ENCODE assay signal across 17 mouse cellular contexts in the genomic region with DNA sequence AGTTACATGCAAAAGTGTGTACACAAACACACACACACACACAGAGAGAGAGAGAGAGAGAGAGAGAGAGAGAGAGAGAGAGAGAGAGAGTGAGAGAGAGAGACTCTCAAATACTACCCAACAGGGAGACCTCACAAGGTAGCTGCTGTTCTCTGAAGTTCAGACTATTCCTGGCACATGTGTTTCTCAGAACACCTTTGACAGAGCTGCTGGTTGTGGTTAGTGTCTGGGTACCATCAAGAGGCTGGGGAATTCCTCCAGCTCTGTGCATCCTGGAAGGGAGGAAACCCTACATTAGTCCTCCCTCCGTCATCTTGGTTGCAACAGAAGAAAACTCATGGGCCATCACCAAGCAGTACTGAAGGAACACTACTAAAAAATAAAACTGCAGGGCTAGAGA. TPM values are rescaled to one million over a fixed set of nuclear protein-coding genes. Genes with fewer than 3 reads are reported as not detected.
DNase-seq lines count a peak whose midpoint lies in the region; ATAC-seq and TF ChIP-seq lines count a peak whose summit lies in the region.
"Had no signal": no experiment of that assay in that cellular context is flagged by ENCODE, and none has a peak within 500 bp of the region (broad histone marks: within the 10 kb centered on the region; RNA-seq: fewer than 3 reads in every experiment).

No protein-coding gene starts in this region.

- no peak overlapping the region for H3K9ac ChIP-seq in forebrain, embryonic 15.5 days (replicated peaks)
- H3K9ac ChIP-seq in hindbrain, embryonic 14.5 days, result no peak overlapping the region
- H3K9ac ChIP-seq: hindbrain, embryonic 13.5 days had no signal

- H3K9me3 ChIP-seq in forebrain, embryonic 10.5 days, result no peaks in the 10 kb centered on the region
- H3K9me3 ChIP-seq in forebrain, embryonic 15.5 days, result no peaks in the 10 kb centered on the region
- no peaks in the 10 kb centered on the region for H3K9me3 ChIP-seq in hindbrain, embryonic 10.5 days
- H3K9me3 ChIP-seq in hindbrain, embryonic 14.5 days (ENCODE audit: control insufficient read depth, low read length), result no peaks in the 10 kb centered on the region
- H3K9me3 ChIP-seq: hindbrain, embryonic 13.5 days had no signal

- no peaks in the 10 kb centered on the region for H3K27me3 ChIP-seq in forebrain, embryonic 10.5 days (ENCODE audit: poor library complexity, severe bottlenecking)
- H3K27me3 ChIP-seq in forebrain, embryonic 15.5 days, result no peaks in the 10 kb centered on the region
- H3K27me3 ChIP-seq in hindbrain, embryonic 10.5 days (ENCODE audit: insufficient read depth, poor library complexity, severe bottlenecking), result no peaks in the 10 kb centered on the region
- H3K27me3 ChIP-seq in hindbrain, embryonic 14.5 days (ENCODE audit: control insufficient read depth, insufficient read depth, low read length), result no peaks in the 10 kb centered on the region
- H3K27me3 ChIP-seq in thymus, adult 2 months (ENCODE audit: control insufficient read depth, insufficient read depth, low read length), result no peaks in the 10 kb centered on the region
- H3K27me3 ChIP-seq: hindbrain, embryonic 13.5 days had no signal

- no peak for TF ChIP-seq CTCF in thymus, adult 2 months (IDR thresholded peaks at IDR 0.05; ENCODE audit: borderline replicate concordance, control insufficient read depth, extremely low read depth, insufficient read depth, low read length, poor library complexity)

- DNase-seq in forebrain, embryonic 10.5 days (ENCODE audit: extremely low spot score, low spot score), result no peak
- DNase-seq in hindbrain, embryonic 10.5 days (ENCODE audit: low spot score), result no peak
- no peak for DNase-seq in hindbrain, embryonic 14.5 days (ENCODE audit: low spot score)
- DNase-seq in thymus, adult 2 months, result peak; percentile 22
- no peak for DNase-seq in thymus, postnatal 10 days (ENCODE audit: low spot score in 2 of 2)
- no peak for DNase-seq in layer of hippocampus, postnatal 10 days (ENCODE audit: low spot score in 2 of 2)
- DNase-seq: adrenal gland, postnatal 25 days; cerebellum, adult 2 months; gastrocnemius, postnatal 36 days; kidney, adult 11 months; liver; lung, adult 2 months had no signal

- no peak for ATAC-seq in forebrain, embryonic 15.5 days (replicated peaks)
- no peak for ATAC-seq in hindbrain, embryonic 14.5 days (ENCODE audit: low FRiP score)
- ATAC-seq in inflammation-experienced regulatory T-cells, adult 6 months, result peak; percentile 88

- H3K4me1 ChIP-seq in forebrain, embryonic 10.5 days, result peaks cover 94% of the 10 kb centered on the region
- H3K4me1 ChIP-seq in forebrain, embryonic 15.5 days, result peaks cover 59% of the 10 kb centered on the region
- H3K4me1 ChIP-seq in hindbrain, embryonic 10.5 days (replicated peaks), result peaks cover 83% of the 10 kb centered on the region
- H3K4me1 ChIP-seq in hindbrain, embryonic 14.5 days (replicated peaks; ENCODE audit: control insufficient read depth, insufficient read depth, low read length), result peaks cover 51% of the 10 kb centered on the region
- peaks cover 32% of the 10 kb centered on the region for H3K4me1 ChIP-seq in thymus, adult 2 months (replicated peaks; ENCODE audit: control insufficient read depth, insufficient read depth, low read length)

- no peak overlapping the region for H3K4me2 ChIP-seq in forebrain, embryonic 15.5 days (replicated peaks)
- H3K4me2 ChIP-seq in hindbrain, embryonic 14.5 days (replicated peaks), result no peak overlapping the region
- H3K4me2 ChIP-seq: hindbrain, embryonic 13.5 days had no signal

- TF ChIP-seq POLR2A in thymus, adult 2 months (IDR thresholded peaks at IDR 0.05; ENCODE audit: control insufficient read depth, extremely low read depth, insufficient read depth, low read length, poor library complexity), result no peak

- H3K27ac ChIP-seq in forebrain, embryonic 10.5 days, result peak overlapping the region; percentile 90
- H3K27ac ChIP-seq in forebrain, embryonic 15.5 days (replicated peaks), result no peak overlapping the region
- peak overlapping the region; percentile 18; the same call in 1 of the 2 replicates for H3K27ac ChIP-seq in hindbrain, embryonic 10.5 days
- H3K27ac ChIP-seq in hindbrain, embryonic 14.5 days, result no peak overlapping the region
- H3K27ac ChIP-seq in thymus, adult 2 months (ENCODE audit: control insufficient read depth, insufficient read depth, low read length), result no peak overlapping the region
- H3K27ac ChIP-seq: kidney, postnatal 0 days had no signal

- peaks cover 8% of the 10 kb centered on the region; the same call in 1 of the 2 replicates for H3K36me3 ChIP-seq in forebrain, embryonic 10.5 days (replicated peaks)
- H3K36me3 ChIP-seq in forebrain, embryonic 15.5 days, result no peaks in the 10 kb centered on the region
- H3K36me3 ChIP-seq in hindbrain, embryonic 10.5 days, result no peaks in the 10 kb centered on the region
- no peaks in the 10 kb centered on the region for H3K36me3 ChIP-seq in hindbrain, embryonic 14.5 days (replicated peaks; ENCODE audit: control insufficient read depth, insufficient read depth)
- no peaks in the 10 kb centered on the region for H3K36me3 ChIP-seq in thymus, adult 2 months (ENCODE audit: control insufficient read depth, insufficient read depth, low read length)
- H3K36me3 ChIP-seq: hindbrain, embryonic 13.5 days had no signal

- no peak overlapping the region for H3K4me3 ChIP-seq in forebrain, embryonic 10.5 days
- H3K4me3 ChIP-seq in forebrain, embryonic 15.5 days, result no peak overlapping the region
- H3K4me3 ChIP-seq in hindbrain, embryonic 10.5 days, result no peak overlapping the region
- no peak overlapping the region for H3K4me3 ChIP-seq in hindbrain, embryonic 14.5 days (replicated peaks; ENCODE audit: low read length)
- no peak overlapping the region for H3K4me3 ChIP-seq in thymus, adult 2 months (ENCODE audit: control insufficient read depth, insufficient read depth, low read length)
- H3K4me3 ChIP-seq: hindbrain, embryonic 13.5 days; myocyte had no signal

- 93% methylated on average over 1 of the region's 1 CpGs for WGBS in forebrain, embryonic 10.5 days
- whole genome bisulfite sequencing in forebrain, embryonic 15.5 days, result 85% methylated on average over 1 of the region's 1 CpGs
- 92% methylated on average over 1 of the region's 1 CpGs for WGBS in hindbrain, embryonic 10.5 days
- 90% methylated on average over 1 of the region's 1 CpGs for WGBS in hindbrain, embryonic 14.5 days
- 38% methylated on average over 1 of the region's 1 CpGs for WGBS in thymus, adult 2 months

RNA-seq across cellular contexts. Expression of a gene that starts 16.9 kb away (rescaled TPM):
- polyA plus RNA-seq in forebrain, embryonic 10.5 days (2016; fragmentation: Nextera tagmentation; extraction: Ambion mirVana), result 41.1 and 41.3 TPM in 2 replicates
- 23.8 and 26.9 TPM in 2 replicates for polyA plus RNA-seq in forebrain, embryonic 15.5 days (2015; fragmentation: Nextera tagmentation; extraction: Ambion mirVana)
- polyA plus RNA-seq in hindbrain, embryonic 10.5 days (2016; fragmentation: Nextera tagmentation; extraction: Ambion mirVana), result 47.0 and 51.1 TPM in 2 replicates
- 22.5 and 23.7 TPM in 2 replicates for polyA plus RNA-seq in hindbrain, embryonic 14.5 days (2014; fragmentation: Nextera tagmentation; extraction: Ambion mirVana)
- 67.2 and 69.6 TPM in 2 replicates for polyA plus RNA-seq in thymus, adult 2 months (2012; rRNA removed)
- 10 to 100 TPM in 1 of 3 experiments, 1 to 10 TPM in 2; 9.0 to 11.8 (median 9.8) TPM for polyA plus RNA-seq in inflammation-experienced regulatory T-cells, adult 6 months (2017; shearing (Covaris generic))
- 10 to 100 TPM; 31.2 to 34.0 TPM for total RNA-seq in layer of hippocampus, postnatal 10 days (2021)

RNA-seq across cellular contexts. Expression of a gene that starts 57.5 kb away (rescaled TPM):
- polyA plus RNA-seq in forebrain, embryonic 10.5 days (2016; fragmentation: Nextera tagmentation; extraction: Ambion mirVana), result 13.3 and 15.5 TPM in 2 replicates
- polyA plus RNA-seq in forebrain, embryonic 15.5 days (2015; fragmentation: Nextera tagmentation; extraction: Ambion mirVana), result 17.9 and 20.8 TPM in 2 replicates
- 11.2 and 12.1 TPM in 2 replicates for polyA plus RNA-seq in hindbrain, embryonic 10.5 days (2016; fragmentation: Nextera tagmentation; extraction: Ambion mirVana)
- 14.8 and 18.2 TPM in 2 replicates for polyA plus RNA-seq in hindbrain, embryonic 14.5 days (2014; fragmentation: Nextera tagmentation; extraction: Ambion mirVana)
- polyA plus RNA-seq in thymus, adult 2 months (2012; rRNA removed), result 0.78 and 0.98 TPM in 2 replicates
- polyA plus RNA-seq in inflammation-experienced regulatory T-cells, adult 6 months (2017; shearing (Covaris generic)), result under 1 TPM in 1 of 3 experiments, not detected in 2; 0.26 TPM
- total RNA-seq in layer of hippocampus, postnatal 10 days (2021), result 10 to 100 TPM; 14.0 to 15.3 TPM
- total RNA-seq: gastrocnemius, postnatal 36 days had no signal

Comparison
In these comparisons a context has a peak if more than half of its experiments do, and no peak if none do; other contexts are left out.
1. H3K27ac ChIP-seq: peak in forebrain, embryonic 10.5 days (single experiment) and hindbrain, embryonic 10.5 days (single experiment); none in forebrain, embryonic 15.5 days (single experiment), hindbrain, embryonic 14.5 days (single experiment) and thymus, adult 2 months (single experiment).